Mouse (Mus musculus) cerebellum, postnatal 10 days (tissue): ENCODE results near the gene 1700003E16Rik.
A peak's percentile ranks its signal among the peaks of the same experiment; 100 is the strongest.

ENCODE experiments used
- DNase-seq, 2 experiments: peaks; one replicate each; pipeline ENCODE4 v3.0.0; 2021; ENCODE audit warnings: mixed read lengths in 2 of 2

The 1700003E16Rik gene

DNA sequence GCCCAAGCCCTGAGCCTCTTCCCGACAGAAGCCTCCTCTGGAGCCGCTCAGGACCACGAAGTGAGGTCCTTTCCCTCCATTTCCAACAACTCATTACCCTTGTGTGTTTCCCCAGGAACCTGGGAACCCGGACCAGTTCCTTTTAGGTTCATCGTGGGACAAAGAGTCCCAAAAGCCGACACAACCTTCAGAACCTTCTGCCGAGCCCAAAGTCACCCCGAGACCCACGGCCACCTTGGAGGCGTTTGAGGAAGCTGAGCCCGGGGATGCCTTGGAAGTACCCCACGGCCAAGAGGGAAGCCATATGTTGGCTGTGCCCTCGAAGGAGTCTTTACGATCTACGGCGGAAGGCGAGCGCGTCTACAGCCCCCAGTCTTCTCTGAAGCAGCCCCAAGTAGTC is 5.2 kb downstream of the 1700003E16Rik start:
- DNase-seq, result no peak

DNA sequence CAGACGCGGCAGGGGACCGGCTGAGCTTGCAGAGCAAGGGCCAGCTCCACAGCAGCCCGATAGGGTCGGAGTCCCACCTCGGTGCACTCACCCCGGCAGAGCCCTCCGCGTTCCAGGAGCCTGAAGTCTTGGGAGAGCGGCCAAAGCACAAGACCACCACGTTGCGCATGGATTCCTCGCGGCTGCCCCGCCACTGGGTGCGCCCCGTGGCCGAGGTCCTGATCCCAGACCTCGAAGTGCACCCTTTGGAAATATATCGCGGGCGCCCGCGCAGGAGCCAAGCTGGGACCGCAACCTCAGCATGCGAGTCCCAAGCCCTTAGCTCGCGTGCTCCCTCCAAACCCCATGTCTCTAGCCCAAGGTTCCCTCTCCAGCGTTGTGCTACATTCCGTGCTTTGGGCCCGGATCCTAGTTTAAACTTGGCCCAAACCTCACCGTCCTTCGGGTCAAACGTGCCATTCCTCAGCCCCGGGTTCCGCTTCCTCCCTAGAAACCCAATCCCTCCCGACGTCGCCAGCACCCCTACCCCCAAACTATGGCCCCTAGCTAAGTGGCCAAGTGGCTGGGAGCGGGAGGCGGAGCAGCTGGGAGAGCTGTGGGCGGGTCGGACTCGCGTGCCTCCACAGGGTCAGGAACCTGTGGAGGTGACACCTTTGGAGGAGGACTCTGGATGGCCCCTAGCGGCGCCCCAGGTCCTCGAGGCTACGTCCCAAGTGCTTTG is 5.9 kb downstream of the 1700003E16Rik start:
- peak; percentile 40 to 41 for DNase-seq

GRCm38 (mm10) chr6:83162701-83163100 is 6.5 kb downstream of the 1700003E16Rik start:
- DNase-seq, result peak; percentile 84 to 89

- no peak for DNase-seq
These were observed 8.9 kb downstream of the 1700003E16Rik start for GRCm38 (mm10) chr6:83165026-83165606.

GRCm38 (mm10) chr6:83165607-83166242 is 9.5 kb downstream of the 1700003E16Rik start, which contains the start of gene Dctn1:
TSS of gene Dctn1 (plus strand) at chr6:83165920.
- DNase-seq, result peak; percentile 98

DNA sequence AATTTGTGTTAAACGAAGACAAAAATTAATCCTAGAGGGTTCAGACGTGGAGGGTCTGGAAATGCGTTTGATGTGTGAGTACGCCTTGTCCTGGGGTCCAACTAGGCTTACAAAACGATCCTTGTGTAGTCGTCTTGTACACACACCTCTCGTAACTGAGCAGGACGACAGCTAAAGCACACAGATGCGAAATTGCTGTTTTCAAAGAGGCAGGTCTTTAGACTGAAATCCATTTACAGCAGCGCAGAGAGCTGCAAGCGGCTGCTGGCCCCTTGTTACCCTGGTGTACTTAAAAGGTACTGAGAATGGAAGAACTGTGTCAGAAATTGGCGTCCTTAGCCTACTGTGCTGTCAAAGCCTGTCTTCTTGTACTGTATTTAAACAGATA is 10.0 kb downstream of the 1700003E16Rik start:
- DNase-seq, result no peak

DNA sequence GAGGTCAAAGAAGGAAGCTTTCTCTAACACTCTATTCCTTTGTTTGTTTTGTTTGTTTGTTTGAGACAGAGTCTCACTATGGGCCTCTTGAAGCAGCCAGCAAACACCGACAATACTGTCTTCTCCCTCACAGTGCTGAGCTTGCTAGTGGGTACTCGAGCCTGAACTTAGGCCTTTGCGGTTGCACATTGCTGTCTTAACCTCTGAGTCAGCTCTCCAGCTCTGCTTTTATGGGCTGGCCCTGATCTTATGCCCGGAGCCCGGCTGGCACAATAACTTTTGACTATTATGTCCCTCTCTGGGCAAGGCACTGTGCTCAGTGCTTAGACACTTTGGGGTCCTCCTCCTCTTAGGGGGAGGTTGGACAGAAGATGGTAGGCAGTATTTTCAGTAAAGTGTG is 13.7 kb downstream of the 1700003E16Rik start:
- no peak for DNase-seq

DNA sequence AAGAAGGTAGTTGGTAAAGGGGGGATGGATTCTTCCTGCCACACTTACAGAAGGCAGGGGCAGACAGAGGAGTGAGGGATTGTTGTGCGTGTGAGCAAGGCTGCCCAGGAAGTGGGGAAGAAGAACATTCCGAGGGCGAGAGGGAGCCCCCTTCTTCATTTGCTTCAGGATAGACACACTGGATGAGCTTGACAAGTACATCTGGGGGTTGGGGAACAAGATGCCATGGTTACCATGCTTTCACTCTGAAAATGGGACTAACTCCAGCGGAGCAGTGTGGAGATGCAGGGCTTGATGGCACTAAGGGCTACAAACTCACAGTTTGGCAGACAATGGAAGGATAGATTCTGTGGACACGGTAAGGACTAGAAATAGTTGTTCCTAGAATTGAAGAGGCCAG is 14.9 kb downstream of the 1700003E16Rik start:
- no peak for DNase-seq

- no peak for DNase-seq
These were observed 16.2 kb downstream of the 1700003E16Rik start for GRCm38 (mm10) chr6:83172240-83172920.

- peak; percentile 48 to 69 for DNase-seq
These were observed 19.8 kb downstream of the 1700003E16Rik start for GRCm38 (mm10) chr6:83175996-83176395.

DNA sequence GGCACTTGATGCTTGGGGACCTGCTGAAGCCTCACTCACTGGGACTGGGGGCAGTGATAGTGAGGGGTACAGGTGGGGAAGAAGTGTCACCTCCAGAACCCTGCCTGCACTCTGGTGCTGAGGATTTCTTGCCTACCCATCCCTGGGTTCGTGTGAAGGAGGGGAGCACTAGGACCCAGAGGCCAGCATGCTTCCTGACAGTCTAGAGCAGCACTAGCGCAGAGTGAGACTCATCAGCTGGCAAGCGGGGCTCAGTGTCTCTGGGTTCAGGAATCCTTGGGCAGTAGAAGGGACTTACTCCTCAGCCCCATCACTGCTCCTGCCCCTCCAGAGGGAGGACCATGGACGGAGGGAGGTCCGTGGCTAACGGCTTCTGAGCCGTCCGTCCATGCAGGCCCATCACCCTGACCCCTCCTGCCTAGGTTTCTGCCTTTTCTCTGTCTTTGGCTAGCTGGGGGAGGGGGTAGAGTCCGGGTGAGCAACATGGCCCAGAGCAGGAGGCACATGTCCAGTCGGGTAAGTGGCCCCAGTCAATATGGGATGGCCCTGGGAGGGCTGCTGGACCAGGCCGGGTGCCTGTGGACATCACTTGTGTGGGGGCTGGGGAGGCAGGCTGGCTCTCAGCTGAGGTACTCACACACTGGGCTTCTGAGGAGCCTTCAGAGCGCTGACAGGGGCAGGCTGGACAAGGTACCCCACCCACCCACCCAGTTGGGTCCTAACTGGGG is 23.4 kb downstream of the 1700003E16Rik start:
- DNase-seq, result peak; percentile 70 to 76

DNA sequence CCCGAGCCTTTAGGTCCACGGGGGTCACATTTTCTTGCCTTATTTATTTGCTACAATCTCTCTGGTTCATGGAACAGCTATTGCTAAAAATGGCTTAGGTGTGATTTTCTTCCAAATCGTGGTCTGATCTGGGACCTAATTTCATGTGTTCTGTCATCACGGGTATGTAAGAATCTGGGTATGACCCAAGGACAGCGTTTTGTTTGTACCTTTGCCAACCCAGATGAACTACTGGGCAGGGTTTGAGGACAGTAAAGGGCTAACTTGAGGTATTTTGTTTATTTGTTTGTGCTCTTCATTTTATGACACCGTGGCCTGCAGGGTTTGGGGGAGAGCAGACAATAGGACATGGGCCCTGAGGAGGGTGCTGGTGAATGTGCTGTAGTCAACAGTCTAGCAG is 24.4 kb downstream of the 1700003E16Rik start:
- DNase-seq, result no peak

GRCm38 (mm10) chr6:83184858-83185435 is 28.7 kb downstream of the 1700003E16Rik start:
- DNase-seq, result peak in 1 of 2 experiments; percentile 61

- DNase-seq, result peak; percentile 93 to 95
These were observed 30.0 kb downstream of the 1700003E16Rik start for GRCm38 (mm10) chr6:83185895-83186861.

GRCm38 (mm10) chr6:83186946-83187345 is 30.7 kb downstream of the 1700003E16Rik start:
- no peak for DNase-seq

DNA sequence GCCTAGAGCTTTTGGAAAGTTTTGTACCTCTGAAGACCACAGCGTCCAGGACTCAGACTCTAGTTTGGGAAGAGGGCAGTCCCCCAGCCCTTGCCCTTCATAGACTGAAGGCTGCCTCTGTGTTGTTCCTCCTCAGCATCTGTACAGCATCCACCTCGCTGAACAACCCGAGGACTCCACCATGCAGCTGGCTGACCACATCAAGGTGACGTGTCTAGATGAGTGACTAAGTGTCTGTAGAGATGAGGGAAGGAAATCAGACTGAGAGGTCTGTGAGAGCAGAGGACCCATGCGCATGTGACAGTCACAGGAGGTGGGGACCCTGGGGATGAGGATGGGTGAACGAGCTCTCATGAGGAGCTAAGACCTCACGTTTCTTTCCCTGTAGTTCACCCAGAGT is 37.4 kb downstream of the 1700003E16Rik start:
- no peak for DNase-seq

- peak; percentile 86 to 87 for DNase-seq
These were observed 41.3 kb downstream of the 1700003E16Rik start for GRCm38 (mm10) chr6:83197345-83198004.

GRCm38 (mm10) chr6:83203320-83203719 is 47.1 kb downstream of the 1700003E16Rik start:
- no peak for DNase-seq

GRCm38 (mm10) chr6:83205851-83206250 is 49.6 kb downstream of the 1700003E16Rik start:
- DNase-seq, result no peak

GRCm38 (mm10) chr6:83206321-83206720 is 50.1 kb downstream of the 1700003E16Rik start:
- DNase-seq, result no peak
